Mouse (Mus musculus) regulatory T cell (primary cell): ENCODE results near the gene Gm4131.

ENCODE experiments used
- in situ Hi-C: fragments of 300-600 bp; cut with MboI, MseI; formaldehyde crosslinking; loops from one replicate; pipeline ENCODE4 v1.15.1; 2025; ENCODE audit warnings: high pct_unique_total_duplicates

Gm4131 gene

DNA sequence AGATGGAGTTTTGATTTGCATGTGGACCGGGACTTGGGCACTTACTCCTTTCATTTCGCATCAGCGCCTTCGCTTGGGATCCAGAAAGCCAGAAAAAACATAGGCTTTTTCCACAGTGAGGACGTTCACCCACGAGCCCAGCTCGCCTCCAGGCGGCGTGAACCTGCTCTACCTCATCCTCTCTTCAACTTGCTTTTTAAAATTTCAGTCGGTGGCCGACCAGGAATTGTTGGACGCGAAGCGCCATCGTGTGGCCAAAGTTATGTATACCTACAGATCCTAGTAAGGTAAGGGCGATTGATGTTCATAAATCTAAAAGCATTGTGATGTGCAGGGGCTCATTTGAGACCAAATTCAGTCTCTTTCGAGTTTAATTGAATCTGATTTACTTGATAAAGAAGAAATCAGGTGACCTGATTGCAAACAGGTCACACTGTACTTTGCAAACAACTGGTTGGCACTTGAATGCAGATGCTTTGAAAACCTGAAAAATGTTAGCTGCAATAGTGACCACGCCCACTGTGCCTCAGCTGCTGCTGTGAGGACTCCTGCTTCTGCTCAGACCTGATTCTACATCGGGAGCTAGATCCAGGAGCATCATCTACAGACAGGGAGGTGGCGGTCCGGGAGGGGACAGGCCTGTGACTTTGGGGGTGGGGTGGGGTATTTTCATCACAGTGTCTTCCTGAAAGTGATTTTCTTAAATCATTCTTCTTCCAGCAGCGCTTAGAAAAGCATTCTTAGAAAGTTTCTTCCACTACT is 109.1 kb downstream of the Gm4131 start:
- in situ Hi-C loops, result loop anchor here (5.0 to 10.0 kb wide), 2 partner anchors 200 to 893 kb away; no protein-coding TSS in a partner anchor

DNA sequence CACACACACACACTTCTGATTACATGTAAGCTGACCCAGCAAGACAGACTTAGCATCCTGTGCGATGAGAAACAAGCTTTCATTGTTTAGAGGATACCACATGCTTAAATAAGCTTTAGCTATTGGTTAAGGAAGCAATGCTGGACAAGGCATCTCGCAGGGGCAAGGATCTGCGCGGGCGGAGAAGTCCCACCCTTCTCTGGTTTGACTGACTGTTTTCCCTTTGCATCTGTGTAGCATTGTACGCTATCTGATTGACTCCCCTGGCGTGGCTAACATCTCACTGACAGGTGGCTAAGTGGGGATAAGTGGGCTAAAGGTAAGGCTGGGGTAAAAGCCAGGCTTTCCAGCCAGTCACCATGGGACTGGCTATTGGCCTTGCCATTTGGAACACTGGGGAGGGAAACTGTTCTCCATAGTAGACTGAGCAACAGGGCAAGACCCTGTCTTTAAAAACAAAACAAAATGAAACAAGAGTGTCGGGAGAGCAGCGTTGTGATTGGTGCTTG is 110.4 kb downstream of the Gm4131 start, which contains the start of gene Gucy1b2:
Gene Gucy1b2 (minus strand): TSS at position 51 of the 509 bp plus-strand sequence.
- in situ Hi-C loops, result loop anchor here (5.0 to 10.0 kb wide), 2 partner anchors 199 to 891 kb away; no protein-coding TSS in a partner anchor

DNA sequence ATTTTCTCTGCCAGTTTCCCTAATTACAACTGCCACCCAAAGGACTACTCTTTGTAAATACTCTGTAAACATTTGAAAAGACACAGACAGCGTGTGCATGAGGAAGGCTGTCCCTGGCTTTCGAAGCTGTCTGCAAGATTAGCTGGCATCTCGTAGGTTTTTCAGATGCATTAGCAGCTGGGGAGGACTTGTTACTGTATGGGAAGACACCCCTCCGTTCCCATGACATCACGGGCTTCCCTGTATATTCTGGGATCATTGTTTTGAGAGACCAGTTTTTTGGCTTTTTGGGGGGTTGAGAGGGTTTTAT is 111.2 kb downstream of the Gm4131 start:
- in situ Hi-C loops, result loop anchor here (5.0 to 10.0 kb wide), 2 partner anchors 198 to 891 kb away; no protein-coding TSS in a partner anchor

DNA sequence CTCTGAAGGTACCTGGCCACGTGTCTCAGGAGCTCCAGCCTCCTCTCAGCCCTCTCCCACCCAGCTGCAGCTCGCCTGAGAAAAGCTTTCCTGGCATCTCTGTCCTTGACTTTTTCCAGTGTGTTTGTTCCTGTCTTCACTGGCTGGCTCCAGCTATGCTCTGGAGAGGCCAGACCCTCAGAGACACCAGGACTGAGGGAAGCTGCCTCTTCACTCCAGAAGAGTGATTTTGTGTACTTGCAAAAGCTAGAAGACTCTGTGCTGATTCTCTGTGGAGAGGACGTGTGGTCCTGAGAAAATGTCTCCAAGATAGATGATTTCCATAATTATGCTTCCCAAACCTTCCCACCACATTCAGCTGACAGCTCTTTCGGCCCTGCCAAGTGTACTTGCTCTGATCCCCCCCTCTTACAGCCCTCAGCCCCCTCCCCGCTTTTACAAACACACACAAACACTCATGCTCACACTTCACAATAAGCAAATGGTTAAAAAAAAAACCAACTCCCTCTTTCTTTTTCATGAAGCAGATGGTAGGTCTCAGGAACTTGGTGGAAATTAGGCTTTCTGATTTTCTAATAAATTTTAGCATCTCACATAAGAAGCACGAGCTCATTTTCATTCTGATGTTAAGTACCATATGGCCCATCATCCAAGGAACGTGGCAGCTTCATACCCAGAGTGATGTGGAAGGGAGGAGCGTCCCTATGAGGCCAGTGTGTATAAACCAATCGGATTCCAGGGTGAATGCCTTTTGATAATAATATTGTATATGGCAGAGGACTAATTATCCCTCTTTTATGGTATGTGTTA is 111.8 kb downstream of the Gm4131 start:
- in situ Hi-C loops, result loop anchor here (5.0 to 10.0 kb wide), 2 partner anchors 198 to 890 kb away; no protein-coding TSS in a partner anchor

DNA sequence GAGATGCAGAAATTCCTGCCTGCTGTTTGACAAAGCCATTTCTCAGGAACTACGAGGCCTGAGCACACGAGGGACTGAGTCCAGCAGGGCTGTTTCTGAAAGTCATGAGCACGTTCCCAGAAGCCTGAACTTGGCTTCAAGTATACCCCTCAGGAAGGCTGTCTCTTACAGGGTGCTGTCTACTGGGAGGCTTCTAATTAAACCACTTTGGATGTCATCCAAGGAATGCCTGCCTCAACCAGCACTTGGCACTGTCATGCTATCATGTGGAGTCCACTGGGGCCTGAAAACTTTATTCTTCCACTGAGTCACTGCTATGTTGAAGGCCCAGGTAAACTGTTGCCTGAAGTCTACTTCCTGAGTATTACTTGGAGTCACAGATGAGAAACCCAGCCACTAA is 112.6 kb downstream of the Gm4131 start:
- in situ Hi-C loops, result loop anchor here (10.0 kb wide), 1 partner anchor 889 kb away; no protein-coding TSS in a partner anchor

DNA sequence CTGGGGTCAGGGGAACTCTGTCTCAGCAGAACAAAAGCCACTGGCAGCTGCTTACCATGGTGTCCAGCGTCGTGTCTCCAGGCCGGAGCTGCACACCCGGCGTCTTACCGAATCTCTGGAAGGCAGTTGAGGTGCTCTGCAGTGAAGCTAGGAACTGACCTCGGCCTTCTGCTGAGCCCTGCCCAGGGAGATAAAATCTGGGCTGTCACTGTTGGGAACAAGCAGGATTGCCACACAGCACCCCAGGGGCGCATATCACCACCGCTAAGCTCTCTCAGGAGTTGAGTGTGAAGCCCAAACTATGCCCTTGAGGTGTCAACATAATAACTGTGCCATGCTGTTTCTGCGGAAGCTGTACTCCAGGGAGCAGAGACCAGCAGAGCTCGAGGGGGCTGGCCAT is 113.4 kb downstream of the Gm4131 start:
- in situ Hi-C loops, result loop anchor here (10.0 kb wide), 1 partner anchor 888 kb away; no protein-coding TSS in a partner anchor

DNA sequence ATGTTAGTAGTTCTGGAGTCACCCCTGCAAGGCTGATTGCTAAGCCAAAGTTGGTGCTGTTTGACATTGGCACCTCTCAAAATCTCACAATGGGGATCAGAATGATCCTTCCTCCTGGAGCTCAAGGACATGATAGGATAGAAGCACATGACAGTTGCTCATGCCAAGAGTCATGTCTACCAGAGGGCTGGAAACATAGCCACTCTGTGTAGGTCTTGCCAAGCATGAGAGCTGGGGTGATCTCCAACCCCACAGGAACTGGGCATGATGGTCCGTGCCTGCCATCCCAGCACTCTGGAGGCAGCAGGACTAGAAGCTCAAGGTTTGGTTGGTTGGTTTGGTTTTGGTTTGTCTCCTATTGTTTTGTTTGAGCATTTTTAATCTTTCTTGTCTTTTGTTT is 116.0 kb downstream of the Gm4131 start:
- in situ Hi-C loops, result loop anchor here (10.0 kb wide), 1 partner anchor 886 kb away; no protein-coding TSS in a partner anchor

DNA sequence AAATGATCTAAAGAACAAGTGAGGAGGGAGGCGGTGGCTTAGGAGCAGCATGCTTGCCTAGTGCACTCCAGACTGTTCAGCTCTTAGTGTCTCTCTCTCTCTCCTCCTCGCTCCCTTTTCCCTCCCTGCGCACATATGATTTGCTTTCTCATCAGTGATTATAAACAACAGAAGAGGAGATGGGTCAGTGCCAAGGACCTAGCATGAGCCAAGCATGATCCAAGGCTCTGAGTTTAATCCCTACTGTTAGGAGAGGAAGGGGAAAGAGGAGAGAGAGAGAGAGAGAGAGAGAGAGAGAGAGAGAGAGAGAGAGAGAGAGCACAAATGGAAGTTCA is 119.5 kb downstream of the Gm4131 start:
- in situ Hi-C loops, result loop anchor here (25.0 kb wide), 1 partner anchor 360 kb away; no protein-coding TSS in a partner anchor

DNA sequence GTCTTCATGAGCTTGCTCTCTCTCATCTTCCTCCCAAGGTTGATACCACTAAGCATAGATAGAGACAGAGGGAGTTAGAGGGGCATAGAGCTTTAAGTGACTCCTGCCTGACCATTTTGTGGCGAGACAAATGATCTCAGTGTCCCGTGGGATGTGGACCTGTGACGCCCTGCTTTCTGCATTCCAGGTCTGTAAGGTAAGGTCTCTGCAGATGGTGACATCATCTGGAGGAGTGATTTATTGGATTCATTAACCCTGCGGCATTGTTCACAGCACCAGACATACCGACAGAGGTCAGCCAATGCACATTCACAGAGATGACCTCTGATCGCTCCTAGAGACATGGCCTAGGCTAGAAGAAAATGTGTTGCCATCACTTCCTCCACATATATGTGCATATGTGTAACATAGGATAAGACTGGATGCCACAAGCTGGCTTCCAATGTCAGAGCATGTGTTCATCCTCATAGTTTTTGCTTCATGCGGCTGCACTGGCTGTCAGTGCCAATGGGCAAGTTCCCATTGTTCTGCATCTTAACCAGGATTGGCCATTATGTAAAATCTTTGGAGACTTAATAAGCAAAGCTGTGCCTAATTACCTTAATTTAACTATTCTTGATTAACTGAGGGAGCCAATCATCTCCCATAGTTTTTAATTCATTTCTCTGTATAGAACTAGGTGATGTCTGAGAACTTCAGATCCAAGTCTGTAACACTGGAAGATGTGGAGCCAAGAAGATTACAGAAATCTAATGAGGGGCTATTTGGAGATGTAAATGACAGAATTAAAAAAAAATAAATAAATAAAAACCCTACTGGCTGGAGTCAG is 120.1 kb downstream of the Gm4131 start:
- in situ Hi-C loops, result loop anchor here (25.0 kb wide), 1 partner anchor 359 kb away; no protein-coding TSS in a partner anchor

DNA sequence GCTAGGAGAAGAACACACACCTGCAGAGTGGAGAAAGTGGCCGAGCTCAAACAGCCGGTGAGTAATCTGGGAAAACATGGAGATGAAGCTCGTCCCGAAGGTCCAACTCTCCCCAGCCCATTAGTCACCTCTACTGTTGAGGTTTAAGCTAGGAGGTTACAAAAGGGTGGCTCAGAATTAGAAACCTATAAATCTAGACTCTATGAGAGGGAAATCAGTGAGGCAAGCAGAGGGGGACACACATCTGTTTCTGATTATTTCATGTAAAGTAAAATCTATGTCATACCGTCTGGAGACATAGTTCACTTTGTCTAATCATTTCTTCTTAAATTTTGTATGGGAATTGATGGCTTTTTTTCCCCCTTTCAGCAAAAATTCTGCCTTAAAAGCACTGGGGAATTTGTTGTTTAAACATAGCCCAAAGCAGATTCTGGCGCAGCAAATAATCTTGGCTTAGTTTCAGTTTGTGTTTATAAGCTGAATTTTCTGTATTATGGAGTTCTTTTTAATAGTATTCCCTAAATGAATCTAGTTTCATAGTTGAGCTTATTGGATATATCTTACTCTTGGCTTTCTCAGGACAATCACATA is 122.8 kb downstream of the Gm4131 start:
- in situ Hi-C loops, result loop anchor here (25.0 kb wide), 1 partner anchor 357 kb away; no protein-coding TSS in a partner anchor

DNA sequence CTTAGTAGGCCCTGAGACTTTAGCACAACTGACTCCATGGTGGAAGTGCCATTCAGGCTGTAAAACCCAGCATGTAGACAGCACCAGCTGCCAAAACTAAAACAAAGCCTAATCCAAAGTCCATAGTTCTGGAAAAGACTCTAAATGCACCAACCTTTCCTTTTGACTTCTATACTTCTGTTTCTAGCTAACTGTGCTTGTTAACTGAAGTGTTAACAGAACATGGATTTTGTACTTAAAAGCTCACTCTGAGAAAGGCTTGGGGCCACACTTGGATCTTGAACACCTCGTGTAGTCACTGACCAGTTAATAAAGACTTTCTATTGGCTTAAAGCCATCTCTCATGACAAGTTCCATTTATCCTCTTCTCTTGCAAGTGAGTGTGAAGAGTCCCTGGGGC is 123.8 kb downstream of the Gm4131 start:
- in situ Hi-C loops, result loop anchor here (25.0 kb wide), 1 partner anchor 356 kb away; no protein-coding TSS in a partner anchor

DNA sequence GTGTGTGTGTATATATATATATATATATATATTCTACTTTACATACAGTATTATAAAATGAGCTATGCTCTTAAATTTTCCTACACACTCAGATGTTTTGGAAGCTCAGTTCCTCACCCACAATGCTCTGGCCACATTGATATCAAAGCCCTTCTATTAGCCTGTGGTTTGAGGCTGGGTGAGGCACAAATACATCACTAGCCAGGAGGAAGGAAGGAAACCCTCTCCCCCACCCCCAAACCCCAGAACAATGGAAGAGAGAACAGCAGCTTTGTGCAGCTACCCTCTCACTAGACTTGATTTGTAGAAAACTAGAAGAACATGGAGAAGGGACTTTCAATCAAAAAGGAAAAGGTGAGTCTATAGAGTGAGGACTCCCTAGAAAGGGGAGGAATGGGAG is 126.7 kb downstream of the Gm4131 start:
- in situ Hi-C loops, result loop anchor here (25.0 kb wide), 1 partner anchor 353 kb away; no protein-coding TSS in a partner anchor

DNA sequence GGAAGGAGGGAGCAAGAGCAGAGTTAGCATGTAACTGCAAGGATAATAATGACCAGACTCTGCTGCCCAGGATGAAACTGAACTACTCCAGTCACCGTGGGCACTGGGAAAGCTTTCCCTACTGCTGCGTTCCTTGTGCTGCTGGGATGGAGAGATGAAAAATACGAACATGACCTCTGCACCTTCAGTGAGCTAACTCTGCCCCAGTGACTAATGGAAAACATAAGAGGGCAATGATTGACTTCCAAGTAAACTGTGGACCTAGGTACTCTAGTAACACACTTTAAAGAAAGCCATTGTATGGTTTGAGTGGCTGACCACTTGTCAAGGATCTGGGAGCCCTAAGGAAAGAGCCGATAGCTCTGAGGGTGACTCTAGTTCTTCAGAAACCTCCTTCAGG is 128.5 kb downstream of the Gm4131 start:
- in situ Hi-C loops, result loop anchor here (25.0 kb wide), 1 partner anchor 351 kb away; no protein-coding TSS in a partner anchor

DNA sequence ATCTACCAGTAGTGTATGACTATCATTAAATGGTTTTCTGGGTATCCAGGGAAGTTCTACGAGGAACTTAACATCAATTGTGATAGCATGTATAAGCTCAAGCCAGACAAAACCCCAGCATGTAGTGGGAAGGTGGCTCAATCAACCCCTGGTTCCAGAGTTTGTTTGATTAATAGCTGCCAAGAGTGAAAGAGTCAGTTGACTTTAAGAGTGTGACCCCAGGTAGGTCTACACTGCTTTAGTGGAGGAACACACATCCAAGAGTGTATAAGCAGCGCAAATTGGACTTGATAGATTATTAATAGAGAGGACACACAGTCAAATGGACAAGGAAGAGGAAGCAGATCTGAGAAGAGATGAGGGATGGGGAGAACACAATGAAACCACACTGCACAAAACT is 128.9 kb downstream of the Gm4131 start:
- in situ Hi-C loops, result loop anchor here (25.0 kb wide), 1 partner anchor 351 kb away; no protein-coding TSS in a partner anchor

DNA sequence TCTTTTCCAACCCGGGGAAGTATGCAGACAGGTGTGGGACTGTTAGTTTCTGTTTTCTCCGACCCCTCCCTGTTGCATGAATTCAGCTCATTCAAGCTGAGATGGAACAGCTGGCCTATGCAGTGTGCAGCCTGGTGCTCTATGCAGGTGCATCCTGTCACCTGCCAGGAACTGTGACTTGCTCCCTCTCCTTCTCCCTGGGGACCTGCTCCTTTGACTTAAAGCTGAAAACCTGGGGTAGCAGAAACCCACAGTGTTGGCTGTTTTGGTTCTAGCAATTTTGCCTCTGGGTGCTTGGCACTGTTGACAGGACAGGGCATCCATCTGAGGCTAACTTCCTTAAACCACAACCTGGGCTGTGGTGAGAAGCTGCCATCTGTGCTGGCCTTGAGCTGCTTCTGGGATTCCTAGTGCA is 141.4 kb downstream of the Gm4131 start:
- in situ Hi-C loops, result loop anchor here (25.0 kb wide), 1 partner anchor 338 kb away; no protein-coding TSS in a partner anchor

DNA sequence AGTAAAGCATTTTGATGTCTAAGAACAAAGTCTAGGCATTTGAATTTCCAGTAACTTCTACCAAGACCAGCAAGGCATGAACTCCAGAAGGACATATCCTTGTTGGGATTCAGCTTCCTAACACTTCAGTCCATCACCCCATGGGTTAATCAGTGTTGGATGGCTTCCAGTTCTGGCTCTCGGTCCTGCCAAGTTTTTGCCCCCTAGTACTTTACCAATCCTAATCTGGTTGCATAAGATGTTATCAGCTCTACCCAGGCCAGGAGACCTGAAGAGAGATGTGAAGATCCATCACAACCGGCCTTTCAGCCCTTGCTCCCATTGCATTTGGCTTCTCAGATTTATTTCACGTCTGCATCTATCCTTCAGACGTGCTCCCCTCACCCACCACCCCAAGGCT is 144.5 kb downstream of the Gm4131 start:
- in situ Hi-C loops, result no loop called here

DNA sequence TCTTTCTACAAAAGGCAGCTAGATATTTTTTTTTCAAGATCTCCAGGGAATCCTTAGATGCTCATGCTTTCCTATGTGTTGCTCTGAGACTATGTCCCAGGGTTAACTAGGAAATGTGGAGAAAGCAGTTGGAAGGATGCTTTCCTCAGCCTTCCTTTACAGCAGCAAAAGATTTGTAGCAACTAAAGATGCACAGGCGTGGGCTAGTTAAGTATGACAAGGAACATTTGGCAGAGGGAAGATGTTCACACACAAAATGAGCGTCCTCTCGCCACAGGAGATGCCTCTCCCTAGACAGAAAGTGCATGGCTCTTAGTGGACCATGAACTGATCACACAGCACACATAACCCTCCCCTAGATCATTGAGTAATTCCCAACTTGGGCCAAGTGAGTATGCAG is 149.2 kb downstream of the Gm4131 start:
- in situ Hi-C loops, result loop anchor here (5.0 kb wide), 1 partner anchor 35 kb away; no protein-coding TSS in a partner anchor

DNA sequence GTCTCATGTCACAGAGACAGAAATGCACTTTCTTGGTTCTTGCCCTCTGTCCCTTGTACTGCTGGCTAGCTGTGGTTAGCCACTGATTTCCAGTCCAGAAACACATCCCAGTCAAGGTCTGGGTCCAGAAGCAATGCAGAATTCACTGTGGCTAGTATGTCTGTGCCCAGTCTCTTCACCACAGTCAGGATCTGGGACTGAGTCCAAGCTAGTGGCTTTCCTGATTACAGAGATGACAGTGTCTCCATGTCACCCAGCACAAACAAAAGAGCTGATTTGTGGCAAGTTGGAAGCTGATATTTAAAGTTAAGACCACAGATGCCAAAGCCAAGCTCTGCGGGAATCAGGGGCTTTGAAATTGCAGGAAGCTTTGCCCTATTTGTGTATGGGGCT is 150.0 kb downstream of the Gm4131 start:
- in situ Hi-C loops, result loop anchor here (5.0 kb wide), 1 partner anchor 34 kb away; no protein-coding TSS in a partner anchor

DNA sequence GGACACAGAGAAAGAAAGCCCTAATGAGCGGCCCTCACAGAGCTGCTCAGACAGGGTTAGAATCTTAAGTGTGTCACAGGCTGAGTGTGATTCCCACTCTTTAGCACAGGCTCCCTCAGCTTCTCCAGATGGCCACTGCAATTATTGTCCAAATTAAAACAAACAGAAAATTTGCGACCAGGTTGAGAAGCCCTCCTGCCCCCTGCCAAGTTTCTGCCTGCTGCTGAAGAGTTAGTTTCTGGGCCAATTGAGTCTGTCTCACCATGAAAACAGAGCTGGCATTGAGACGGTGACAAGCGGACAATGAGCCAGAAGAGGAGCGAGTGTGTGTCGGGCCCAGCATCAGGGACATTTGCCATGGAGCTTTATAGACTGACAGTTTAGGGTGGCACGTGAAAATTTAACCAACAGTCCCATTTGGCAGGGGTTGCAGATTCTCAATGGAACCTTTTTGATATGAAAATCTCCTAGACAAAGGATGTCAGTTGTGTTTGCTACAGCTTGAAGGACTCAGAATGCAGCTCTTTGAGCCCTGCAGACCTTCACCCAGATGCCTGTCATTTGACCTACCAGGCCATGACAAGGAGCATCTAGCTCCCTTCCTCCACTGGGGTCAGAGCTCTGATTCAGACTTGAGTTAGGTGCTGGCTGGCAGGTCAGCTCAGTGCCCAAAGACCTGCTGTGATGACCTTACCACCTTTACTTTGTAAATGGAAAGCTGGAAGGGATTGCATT is 150.5 kb downstream of the Gm4131 start:
- in situ Hi-C loops, result loop anchor here (5.0 kb wide), 1 partner anchor 34 kb away; no protein-coding TSS in a partner anchor
